In the genomic region with DNA sequence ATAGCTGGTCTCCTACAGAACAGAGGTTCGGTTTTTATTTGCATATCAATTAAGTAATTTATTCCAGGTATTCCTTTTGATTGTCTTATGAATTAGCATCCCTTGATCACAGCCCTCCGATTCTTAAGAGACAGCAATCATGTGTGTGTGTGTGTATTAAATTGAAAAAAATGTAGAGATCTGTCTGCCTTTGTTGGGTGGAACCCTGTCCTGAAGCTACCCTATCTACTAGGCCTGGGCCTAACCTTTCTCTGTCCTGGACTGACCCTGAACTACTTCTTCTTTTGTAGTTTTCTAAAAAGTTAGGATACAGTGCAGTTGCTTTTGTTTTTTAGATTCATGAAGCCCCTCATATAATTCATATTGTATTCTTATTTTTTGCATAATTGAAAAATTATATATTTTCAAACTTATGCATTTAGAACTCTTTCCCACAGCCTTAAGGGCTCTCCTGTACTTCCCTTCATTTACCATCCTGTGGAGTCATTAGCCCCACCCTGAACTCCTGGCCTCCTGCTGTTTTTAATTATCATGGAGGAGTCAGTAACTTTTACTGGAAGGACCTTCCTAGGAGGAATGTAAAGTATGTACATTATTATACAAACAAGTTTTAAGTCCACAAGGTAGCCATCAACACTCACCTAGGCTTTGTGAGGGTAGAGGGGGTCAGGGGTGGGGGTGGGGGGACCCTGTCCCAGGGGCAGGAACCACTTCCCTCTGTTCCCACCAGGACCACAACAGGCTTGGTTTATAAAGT, we compare ENCODE assay signal across 25 mouse cellular contexts.
"Had no signal": no experiment of that assay in that cellular context is flagged by ENCODE, and none has a peak within 500 bp of the region (broad histone marks: within the 10 kb centered on the region; RNA-seq: fewer than 3 reads in every experiment).

No protein-coding gene starts in this region.

- DNase-seq: kidney, adult 11 months; kidney, adult 8-10 months; kidney, postnatal 10 days; kidney, postnatal 36 days; layer of hippocampus, postnatal 36 days; liver, postnatal 0 days; lung, embryonic 14.5 days; lung, postnatal 36 days; retina, postnatal 1 day; right cerebral cortex, postnatal 25 days; spleen, adult 18-20 months; thymus, postnatal 25 days had no signal

- H3K27me3 ChIP-seq: kidney, embryonic 15.5 days; limb, embryonic 15.5 days; megakaryocyte, embryonic 14.5 days; midbrain, embryonic 13.5 days; neural tube, embryonic 13.5 days; stomach, embryonic 15.5 days had no signal

- H3K9ac ChIP-seq: kidney, embryonic 15.5 days; limb, embryonic 15.5 days; liver, embryonic 14.5 days; liver, postnatal 0 days; lung, embryonic 14.5 days; midbrain, embryonic 13.5 days; neural tube, embryonic 13.5 days; stomach, embryonic 15.5 days had no signal

- H3K27ac ChIP-seq: kidney, embryonic 15.5 days; left cerebral cortex, adult 2 months; limb, embryonic 15.5 days; liver, embryonic 14.5 days; midbrain, embryonic 10.5 days; midbrain, embryonic 13.5 days; neural tube, embryonic 13.5 days; stomach, embryonic 15.5 days had no signal

- H3K4me2 ChIP-seq: kidney, embryonic 15.5 days; limb, embryonic 15.5 days; liver, embryonic 11.5 days; lung, embryonic 14.5 days; midbrain, embryonic 13.5 days; neural tube, embryonic 13.5 days; stomach, embryonic 15.5 days had no signal

- H3K4me1 ChIP-seq: kidney, embryonic 15.5 days; limb, embryonic 15.5 days; megakaryocyte, embryonic 14.5 days; midbrain, embryonic 10.5 days; midbrain, embryonic 13.5 days; neural tube, embryonic 13.5 days; stomach, embryonic 15.5 days had no signal

- H3K36me3 ChIP-seq: kidney, embryonic 15.5 days; limb, embryonic 15.5 days; midbrain, embryonic 10.5 days; midbrain, embryonic 13.5 days; neural tube, embryonic 13.5 days; stomach, embryonic 15.5 days had no signal

- ATAC-seq: liver, postnatal 0 days; lung, postnatal 0 days; midbrain, embryonic 13.5 days; midbrain, embryonic 16.5 days had no signal

- H3K9me3 ChIP-seq: kidney, embryonic 15.5 days; limb, embryonic 15.5 days; midbrain, embryonic 10.5 days; midbrain, embryonic 13.5 days; neural tube, embryonic 13.5 days; stomach, embryonic 15.5 days had no signal

- H3K4me3 ChIP-seq: kidney, embryonic 15.5 days; left cerebral cortex, adult 2 months; limb, embryonic 15.5 days; megakaryocyte, embryonic 14.5 days; midbrain, embryonic 10.5 days; midbrain, embryonic 13.5 days; myocyte; neural tube, embryonic 13.5 days; stomach, embryonic 15.5 days had no signal
